8 mouse cellular contexts compared by ENCODE assay signal in genomic region chr11:120616617-120617294, GRCm38 (mm10). TPM values are rescaled to one million over a fixed set of nuclear protein-coding genes. Genes with fewer than 3 reads are reported as not detected.
DNase-seq lines count a peak whose midpoint lies in the region; ATAC-seq and TF ChIP-seq lines count a peak whose summit lies in the region.

No protein-coding gene starts in this region.

- no peak for TF ChIP-seq POLR2A in kidney, adult 2 months (IDR thresholded peaks at IDR 0.05; ENCODE audit: low read depth, low read length)

- TF ChIP-seq CTCF in left cerebral cortex, adult 2 months (IDR thresholded peaks at IDR 0.05) = no peak
- TF ChIP-seq CTCF in kidney, adult 2 months (conservative IDR thresholded peaks at IDR 0.05; ENCODE audit: insufficient read depth, insufficient read length, low read depth, low read length) = no peak

- ATAC-seq in embryonic facial prominence, embryonic 15.5 days (ENCODE audit: insufficient number of reproducible peaks, low FRiP score, low TSS enrichment, low read depth) = no peak
- ATAC-seq in midbrain, embryonic 11.5 days (ENCODE audit: low FRiP score) = no peak

- H3K36me3 ChIP-seq in embryonic facial prominence, embryonic 15.5 days = peaks cover 67% of the 10 kb centered on the region
- H3K36me3 ChIP-seq in kidney, adult 2 months (ENCODE audit: control insufficient read depth, insufficient read depth, low read length) = peaks cover 6% of the 10 kb centered on the region; the same call in 1 of the 2 replicates
- H3K36me3 ChIP-seq in midbrain, embryonic 11.5 days (ENCODE audit: control insufficient read depth, insufficient read depth, low read length) = peaks cover 28% of the 10 kb centered on the region

- H3K4me1 ChIP-seq in embryonic facial prominence, embryonic 15.5 days = peaks cover 19% of the 10 kb centered on the region
- peaks cover 14% of the 10 kb centered on the region for H3K4me1 ChIP-seq in kidney, adult 2 months (ENCODE audit: control insufficient read depth, insufficient read depth, low read length)
- H3K4me1 ChIP-seq in midbrain, embryonic 11.5 days (ENCODE audit: control insufficient read depth, insufficient read depth, low read length) = peaks cover 10% of the 10 kb centered on the region

- intact Hi-C loops in left cerebral cortex, adult 2 months (cut with DNase I) = loop anchor here (5.0 kb wide), 1 partner anchor 129 kb away; no protein-coding TSS in a partner anchor
- intact Hi-C loops in left cerebral cortex, postnatal 10 days (cut with DNase I) = no loop called here

- H3K27ac ChIP-seq in left cerebral cortex, adult 2 months = peak overlapping the region; percentile 85
- 0 out of 2 replicates have a peak overlapping the region, but pooled peaks have one; percentile 77 for H3K27ac ChIP-seq in embryonic facial prominence, embryonic 15.5 days (replicated peaks)
- peak overlapping the region; percentile 95 for H3K27ac ChIP-seq in kidney, adult 2 months (ENCODE audit: insufficient read depth, low read depth, low read length)
- no peak overlapping the region for H3K27ac ChIP-seq in midbrain, embryonic 11.5 days (ENCODE audit: low read depth, low read length)

- H3K9me3 ChIP-seq in embryonic facial prominence, embryonic 15.5 days (replicated peaks) = no peaks in the 10 kb centered on the region
- no peaks in the 10 kb centered on the region for H3K9me3 ChIP-seq in midbrain, embryonic 11.5 days (ENCODE audit: control insufficient read depth, low read length)

- peak overlapping the region; percentile 74 for H3K4me2 ChIP-seq in embryonic facial prominence, embryonic 15.5 days (replicated peaks)
- peak overlapping the region; percentile 71 for H3K4me2 ChIP-seq in midbrain, embryonic 11.5 days

- H3K9ac ChIP-seq in embryonic facial prominence, embryonic 15.5 days = peak overlapping the region; percentile 72
- peak overlapping the region; percentile 82 for H3K9ac ChIP-seq in midbrain, embryonic 11.5 days (ENCODE audit: low read length)

- no peaks in the 10 kb centered on the region for H3K27me3 ChIP-seq in embryonic facial prominence, embryonic 15.5 days
- no peaks in the 10 kb centered on the region for H3K27me3 ChIP-seq in kidney, adult 2 months (replicated peaks; ENCODE audit: control insufficient read depth, insufficient read depth, low read length)
- no peaks in the 10 kb centered on the region for H3K27me3 ChIP-seq in midbrain, embryonic 11.5 days (ENCODE audit: control insufficient read depth, insufficient read depth, low read length)

- no peak for DNase-seq in left cerebral cortex, adult 2 months (ENCODE audit: extremely low spot score in 1 of 2, low spot score in 2 of 2)
- DNase-seq in left cerebral cortex, postnatal 10 days (ENCODE audit: extremely low spot score in 1 of 2, low spot score in 2 of 2) = no peak
- DNase-seq in kidney, adult 2 months = peak; percentile 88
- DNase-seq in midbrain, embryonic 11.5 days (ENCODE audit: low spot score, missing footprints) = peak; percentile 78
- DNase-seq in adrenal gland, postnatal 14 days = no peak
- no peak for DNase-seq in gastrocnemius, postnatal 10 days
- DNase-seq in left cerebral cortex, adult 9 months (ENCODE audit: low spot score in 2 of 2) = no peak

- 43% methylated on average over 4 of the region's 4 CpGs for WGBS in embryonic facial prominence, embryonic 15.5 days
- 36% methylated on average over 4 of the region's 4 CpGs for WGBS in kidney, adult 2 months
- WGBS in midbrain, embryonic 11.5 days = 55% methylated on average over 4 of the region's 4 CpGs

- peak overlapping the region; percentile 68 for H3K4me3 ChIP-seq in left cerebral cortex, adult 2 months
- peak overlapping the region; percentile 80 for H3K4me3 ChIP-seq in embryonic facial prominence, embryonic 15.5 days (replicated peaks)
- peak overlapping the region; percentile 83 for H3K4me3 ChIP-seq in kidney, adult 2 months (ENCODE audit: insufficient read depth, low read depth, low read length)
- H3K4me3 ChIP-seq in midbrain, embryonic 11.5 days (ENCODE audit: low read depth, low read length) = peak overlapping the region; percentile 73

RNA-seq across cellular contexts. Expression of gene Pcyt2, which starts 1.0 kb away (rescaled TPM):
- total RNA-seq in left cerebral cortex, adult 2 months (2021) = 100 to 1,000 TPM; 133 to 140 TPM
- total RNA-seq in left cerebral cortex, postnatal 10 days (2021) = 100 to 1,000 TPM; 130 TPM
- 141 TPM in 2 replicates for polyA plus RNA-seq in embryonic facial prominence, embryonic 15.5 days (2015; fragmentation: Nextera tagmentation; extraction: Ambion mirVana)
- polyA plus RNA-seq in kidney, adult 2 months (2012; rRNA removed) = 432 and 566 TPM in 2 replicates
- 89.4 and 101 TPM in 2 replicates for polyA plus RNA-seq in midbrain, embryonic 11.5 days (2014; fragmentation: Nextera tagmentation; extraction: Ambion mirVana)
- total RNA-seq in adrenal gland, postnatal 14 days (2021) = 148 and 187 TPM in 2 replicates
- 10 to 100 TPM; 29.7 to 30.9 TPM for total RNA-seq in gastrocnemius, postnatal 10 days (2021)

RNA-seq across cellular contexts. Expression of gene Sirt7, which starts 8.3 kb away (rescaled TPM):
- 10 to 100 TPM; 43.2 to 45.3 TPM for total RNA-seq in left cerebral cortex, adult 2 months (2021)
- total RNA-seq in left cerebral cortex, postnatal 10 days (2021) = 10 to 100 TPM; 37.5 to 40.6 TPM
- 34.7 and 35.0 TPM in 2 replicates for polyA plus RNA-seq in embryonic facial prominence, embryonic 15.5 days (2015; fragmentation: Nextera tagmentation; extraction: Ambion mirVana)
- 72.2 and 76.8 TPM in 2 replicates for polyA plus RNA-seq in kidney, adult 2 months (2012; rRNA removed)
- 29.5 and 33.2 TPM in 2 replicates for polyA plus RNA-seq in midbrain, embryonic 11.5 days (2014; fragmentation: Nextera tagmentation; extraction: Ambion mirVana)
- 37.1 and 39.7 TPM in 2 replicates for total RNA-seq in adrenal gland, postnatal 14 days (2021)
- 1 to 10 TPM; 6.5 to 9.2 TPM for total RNA-seq in gastrocnemius, postnatal 10 days (2021)

RNA-seq across cellular contexts. Expression of gene Npb, which starts 8.5 kb away (rescaled TPM):
- under 1 TPM in 1 of 2 experiments, not detected in 1; 0.95 TPM for total RNA-seq in left cerebral cortex, adult 2 months (2021)
- not detected for total RNA-seq in left cerebral cortex, postnatal 10 days (2021)
- polyA plus RNA-seq in embryonic facial prominence, embryonic 15.5 days (2015; fragmentation: Nextera tagmentation; extraction: Ambion mirVana) = 1.8 and 1.9 TPM in 2 replicates
- 7.7 and 12.9 TPM in 2 replicates for polyA plus RNA-seq in kidney, adult 2 months (2012; rRNA removed)
- polyA plus RNA-seq in midbrain, embryonic 11.5 days (2014; fragmentation: Nextera tagmentation; extraction: Ambion mirVana) = 0.38 TPM in 1 of 2 replicates, not detected in the other
- total RNA-seq in adrenal gland, postnatal 14 days (2021) = 1.6 TPM in 1 of 2 replicates, not detected in the other
- total RNA-seq in gastrocnemius, postnatal 10 days (2021) = not detected

RNA-seq across cellular contexts. Expression of gene Mafg, which starts 16.6 kb away (rescaled TPM):
- 100 to 1,000 TPM; 104 to 107 TPM for total RNA-seq in left cerebral cortex, adult 2 months (2021)
- 10 to 100 TPM; 84.4 to 84.7 TPM for total RNA-seq in left cerebral cortex, postnatal 10 days (2021)
- 36.4 and 38.7 TPM in 2 replicates for polyA plus RNA-seq in embryonic facial prominence, embryonic 15.5 days (2015; fragmentation: Nextera tagmentation; extraction: Ambion mirVana)
- polyA plus RNA-seq in kidney, adult 2 months (2012; rRNA removed) = 62.2 and 66.1 TPM in 2 replicates
- 18.0 and 19.7 TPM in 2 replicates for polyA plus RNA-seq in midbrain, embryonic 11.5 days (2014; fragmentation: Nextera tagmentation; extraction: Ambion mirVana)
- total RNA-seq in adrenal gland, postnatal 14 days (2021) = 51.8 and 55.3 TPM in 2 replicates
- total RNA-seq in gastrocnemius, postnatal 10 days (2021) = 10 to 100 TPM; 27.6 to 39.6 TPM

RNA-seq across cellular contexts. Expression of gene Anapc11, which starts 18.5 kb away (rescaled TPM):
- total RNA-seq in left cerebral cortex, adult 2 months (2021) = 10 to 100 TPM; 92.9 to 93.0 TPM
- 100 to 1,000 TPM; 102 to 110 TPM for total RNA-seq in left cerebral cortex, postnatal 10 days (2021)
- 219 and 224 TPM in 2 replicates for polyA plus RNA-seq in embryonic facial prominence, embryonic 15.5 days (2015; fragmentation: Nextera tagmentation; extraction: Ambion mirVana)
- polyA plus RNA-seq in kidney, adult 2 months (2012; rRNA removed) = 137 and 143 TPM in 2 replicates
- 178 and 204 TPM in 2 replicates for polyA plus RNA-seq in midbrain, embryonic 11.5 days (2014; fragmentation: Nextera tagmentation; extraction: Ambion mirVana)
- 68.3 and 69.0 TPM in 2 replicates for total RNA-seq in adrenal gland, postnatal 14 days (2021)
- 10 to 100 TPM; 60.1 to 67.6 TPM for total RNA-seq in gastrocnemius, postnatal 10 days (2021)

Comparison
In these comparisons a context has a peak if more than half of its experiments do, and no peak if none do; other contexts are left out.
1. DNase-seq: peak in kidney, adult 2 months (single experiment) and midbrain, embryonic 11.5 days (single experiment); none in left cerebral cortex, adult 2 months (0 of 2), left cerebral cortex, postnatal 10 days (0 of 2), adrenal gland, postnatal 14 days (single experiment), gastrocnemius, postnatal 10 days (single experiment) and left cerebral cortex, adult 9 months (0 of 2).
2. Peak in every context shown above with its lines, with median percentiles within 50 percentile points of each other: H3K4me3 ChIP-seq.